Mouse (Mus musculus): ENCODE data around the gene Ric8a. TPM values are rescaled to one million over a fixed set of nuclear protein-coding genes. Genes with fewer than 3 reads are reported as not detected.

Gene Ric8a
- total RNA-seq (2021), result 10 to 100 TPM; 19.8 to 22.4 TPM

DNA sequence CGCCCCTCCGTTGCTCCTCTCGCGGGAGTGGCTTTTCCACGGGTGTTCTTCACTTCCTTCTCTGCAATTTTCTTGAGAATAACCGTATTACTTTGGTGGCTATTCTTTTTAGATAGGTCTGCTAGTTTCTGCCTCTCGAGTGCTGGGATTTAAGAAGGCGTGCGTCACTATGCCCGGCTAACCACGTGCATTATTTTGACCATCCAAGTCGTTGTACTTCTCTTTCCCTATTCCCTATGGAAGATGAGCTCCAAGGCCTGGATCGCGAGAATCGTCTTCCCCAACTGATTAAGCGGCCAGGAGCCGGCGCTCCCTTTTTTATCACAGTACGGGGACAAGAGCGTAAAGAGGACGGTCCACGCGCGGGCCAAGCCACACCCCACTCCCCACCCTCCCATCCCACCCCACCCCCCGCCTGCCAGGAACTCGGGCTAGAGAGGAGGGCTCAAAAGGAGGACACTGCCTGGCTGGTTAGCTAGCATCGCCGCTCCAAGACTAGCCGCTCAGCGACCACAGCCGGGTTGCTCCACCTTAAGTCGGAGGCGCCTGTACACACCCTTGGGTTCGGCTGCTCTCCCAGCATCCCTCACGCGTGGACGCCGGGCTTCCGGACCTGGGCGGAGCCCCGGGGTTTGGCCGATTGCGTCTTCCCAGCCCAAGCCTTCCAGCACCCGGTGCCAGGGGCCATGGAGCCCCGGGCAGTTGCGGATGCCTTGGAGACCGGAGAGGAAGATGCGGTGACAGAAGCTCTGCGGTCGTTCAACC is at the start of gene Ric8a:
Ric8a (plus strand) TSS at position 173 of the 765 bp plus-strand sequence.
- peak; percentile 90 to 94 for DNase-seq
- intact Hi-C loops (cut with DNase I), result loop anchor here (1.0 to 5.0 kb wide), 3 partner anchors 25 to 335 kb away; partner anchors contain the start of genes Hras, Lrrc56 and Sirt3

DNA sequence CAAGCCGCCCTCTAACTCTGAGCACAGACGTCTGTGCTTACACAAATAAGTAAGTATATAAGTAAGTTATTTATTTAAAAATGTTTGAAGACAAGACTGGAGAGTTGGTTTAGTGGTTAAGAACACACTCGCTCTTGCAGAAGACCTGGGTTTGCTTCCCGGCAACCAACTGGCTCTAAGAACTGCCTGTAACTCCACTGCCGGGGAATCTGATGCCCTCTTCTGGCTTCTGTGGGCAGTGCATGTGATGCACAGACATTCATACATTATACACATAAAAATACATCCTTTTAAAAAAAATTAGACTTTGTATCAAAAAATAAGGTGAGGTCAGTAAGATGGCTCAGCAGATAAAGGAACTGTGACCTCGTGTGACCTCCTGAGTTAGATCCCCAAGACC is 46.3 kb upstream of the Ric8a start:
- intact Hi-C loops (cut with DNase I), result no loop called here
- DNase-seq, result no peak

DNA sequence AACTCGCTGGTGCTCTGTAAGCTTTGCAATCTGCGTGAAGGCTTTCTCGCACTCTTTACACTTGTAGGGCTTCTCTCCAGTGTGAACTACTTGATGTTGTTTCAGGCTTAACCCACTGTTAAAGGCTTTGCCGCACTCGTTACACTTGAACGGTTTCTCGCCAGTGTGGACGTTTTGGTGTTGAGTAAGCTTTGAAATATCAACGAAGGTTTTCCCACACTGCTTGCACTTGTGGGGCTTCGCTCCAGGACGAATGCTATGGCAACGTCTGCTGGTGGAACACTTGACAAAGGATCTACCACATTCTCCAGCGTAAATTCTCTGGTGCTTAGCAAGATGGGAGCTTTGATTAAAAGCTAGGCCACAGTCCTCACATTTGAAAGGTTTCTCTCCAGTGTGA is 45.0 kb upstream of the Ric8a start:
- DNase-seq, result no peak
- intact Hi-C loops (cut with DNase I), result no loop called here

DNA sequence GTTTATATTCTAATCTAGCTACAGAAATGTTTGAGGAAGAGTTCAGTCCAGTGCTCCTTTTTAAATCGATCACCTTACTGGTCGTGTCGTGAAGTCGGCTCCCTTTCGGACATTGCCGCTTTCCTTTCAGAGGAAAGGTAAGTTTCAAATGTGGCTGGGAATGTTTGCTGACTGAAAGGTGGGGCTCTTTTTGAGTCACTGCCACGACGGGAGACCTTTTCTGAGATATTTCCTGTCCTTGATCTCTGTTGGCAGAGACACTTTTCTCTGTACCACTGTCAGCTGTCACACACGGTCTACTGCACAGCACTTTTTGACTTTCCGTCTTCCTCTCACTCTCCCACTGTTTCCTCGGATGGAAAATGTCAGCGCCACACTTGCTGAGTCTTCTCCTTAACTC is 43.9 kb upstream of the Ric8a start:
- DNase-seq, result no peak
- intact Hi-C loops (cut with DNase I), result no loop called here

DNA sequence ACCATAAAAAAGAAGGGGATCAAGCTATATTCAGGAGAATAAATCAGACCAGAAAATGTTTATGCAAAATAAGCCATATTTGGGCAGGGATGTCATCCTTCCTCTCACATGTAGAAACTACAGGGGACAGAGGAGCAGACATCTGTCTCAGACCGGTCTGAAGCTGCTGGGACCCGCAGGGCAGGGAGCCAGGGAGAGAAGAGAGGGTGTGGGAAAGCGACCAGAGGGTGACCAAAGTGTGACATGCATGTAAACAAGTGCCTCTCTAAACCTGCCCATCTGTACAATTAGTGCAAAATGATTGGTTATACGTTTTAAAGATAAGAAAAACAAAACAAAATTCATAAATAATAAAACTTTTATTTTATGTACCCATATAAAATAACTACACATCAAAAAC is 36.6 kb upstream of the Ric8a start:
- intact Hi-C loops (cut with DNase I), result no loop called here
- DNase-seq, result no peak

DNA sequence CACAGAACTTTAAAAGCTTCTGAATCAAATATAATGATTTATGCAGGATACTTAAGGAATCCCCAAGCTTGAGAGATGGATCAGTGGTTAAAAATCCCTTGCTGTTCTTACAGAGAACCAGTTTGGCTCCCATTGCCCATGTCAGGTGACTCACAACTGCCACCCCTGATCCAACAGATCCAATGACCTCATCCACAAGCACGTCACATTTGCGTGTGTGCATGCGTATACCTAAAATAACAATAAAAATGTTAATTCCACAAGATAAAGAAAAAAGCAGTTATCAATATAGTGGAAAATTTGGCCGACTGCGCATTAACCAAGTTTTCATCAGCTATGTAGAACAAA is 35.5 kb upstream of the Ric8a start:
- no peak for DNase-seq
- intact Hi-C loops (cut with DNase I), result no loop called here

DNA sequence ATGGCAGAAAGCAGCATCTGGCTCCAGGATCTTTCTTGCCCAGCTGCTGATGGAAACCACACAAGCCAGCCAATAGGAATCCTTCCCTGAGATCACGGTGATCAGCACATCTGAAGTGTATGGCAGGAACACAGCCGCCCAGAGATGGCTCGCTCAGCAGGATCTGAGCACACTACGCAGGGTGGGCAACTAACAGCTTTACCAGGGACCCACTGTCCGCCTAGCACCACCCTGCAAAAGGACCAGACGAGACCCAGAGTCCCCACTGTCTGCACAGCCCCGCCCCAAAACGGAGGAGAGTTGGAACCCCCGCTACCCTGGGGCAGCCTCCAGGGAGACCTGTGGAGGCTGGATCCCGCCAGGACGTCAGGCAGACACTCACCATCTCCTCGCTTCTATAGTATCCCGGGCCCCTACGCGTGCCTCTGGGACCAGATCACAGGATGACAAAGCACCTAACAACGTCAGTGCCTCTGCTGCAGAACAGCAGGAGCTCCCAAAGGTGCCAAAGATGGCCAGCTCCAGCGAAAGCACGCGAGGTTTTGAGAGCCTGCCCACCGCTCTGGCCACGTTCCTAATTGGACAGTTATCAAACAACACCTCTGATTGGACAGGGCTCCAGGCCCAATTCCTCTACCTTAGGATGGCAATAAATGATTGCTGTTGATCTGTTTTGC is 35.0 kb upstream of the Ric8a start, which contains the start of gene Zfp941:
Zfp941 (minus strand) TSS at position 526 of the 677 bp plus-strand sequence.
- intact Hi-C loops (cut with DNase I), result no loop called here
- DNase-seq, result no peak

DNA sequence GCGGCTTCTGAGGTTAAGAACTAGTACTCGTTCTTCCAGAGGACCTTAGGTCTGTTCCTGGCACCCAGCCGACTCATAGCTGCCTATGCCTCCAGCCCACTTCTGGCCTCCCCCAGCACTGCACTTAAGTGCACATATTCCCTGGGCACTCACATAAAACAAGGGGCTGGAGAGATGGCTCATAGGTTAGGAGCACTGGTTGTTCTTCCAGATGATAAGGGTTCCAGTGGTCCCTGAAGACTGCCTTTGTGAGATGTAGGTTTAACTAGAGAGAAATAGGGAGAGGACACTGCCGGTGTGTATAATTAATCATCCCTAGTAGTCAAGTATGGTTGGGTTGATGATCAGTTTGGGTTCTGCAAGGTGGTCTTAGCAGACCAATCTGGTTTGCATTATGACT is 34.0 kb upstream of the Ric8a start:
- intact Hi-C loops (cut with DNase I), result no loop called here
- DNase-seq, result no peak

DNA sequence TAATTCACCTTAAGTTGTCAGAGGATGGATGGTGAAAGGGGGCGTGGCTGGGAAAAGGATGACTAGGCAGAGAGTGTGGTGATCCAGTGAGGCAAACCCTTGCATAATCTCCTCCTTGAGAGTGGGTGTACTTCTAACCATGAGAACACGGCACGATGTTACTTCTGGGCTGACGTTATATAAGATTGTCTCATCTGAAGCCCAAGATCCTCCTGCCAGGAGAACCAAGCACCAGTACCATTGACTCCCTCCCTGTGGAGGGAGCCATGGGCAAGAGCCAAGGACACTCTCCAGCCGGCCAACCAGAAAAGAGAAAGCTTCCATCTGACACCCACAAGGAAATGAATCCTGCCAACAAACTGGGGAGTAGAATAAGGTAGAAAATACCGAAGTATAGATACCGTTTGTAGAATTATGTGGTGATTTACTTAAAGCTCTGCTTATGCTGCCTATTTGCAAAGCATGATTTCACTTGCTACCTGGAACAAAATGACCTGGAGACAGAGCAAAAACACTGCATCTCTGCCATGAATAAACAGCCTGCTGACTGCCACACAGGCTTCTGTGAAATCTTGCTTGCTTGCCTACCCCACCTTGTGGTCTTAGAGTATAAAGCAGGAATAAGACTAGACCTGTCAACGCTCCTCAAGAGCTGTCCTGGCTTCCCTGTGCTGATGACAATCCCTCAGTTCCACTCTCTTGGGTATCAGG is 28.4 kb upstream of the Ric8a start:
- no peak for DNase-seq
- intact Hi-C loops (cut with DNase I), result no loop called here

DNA sequence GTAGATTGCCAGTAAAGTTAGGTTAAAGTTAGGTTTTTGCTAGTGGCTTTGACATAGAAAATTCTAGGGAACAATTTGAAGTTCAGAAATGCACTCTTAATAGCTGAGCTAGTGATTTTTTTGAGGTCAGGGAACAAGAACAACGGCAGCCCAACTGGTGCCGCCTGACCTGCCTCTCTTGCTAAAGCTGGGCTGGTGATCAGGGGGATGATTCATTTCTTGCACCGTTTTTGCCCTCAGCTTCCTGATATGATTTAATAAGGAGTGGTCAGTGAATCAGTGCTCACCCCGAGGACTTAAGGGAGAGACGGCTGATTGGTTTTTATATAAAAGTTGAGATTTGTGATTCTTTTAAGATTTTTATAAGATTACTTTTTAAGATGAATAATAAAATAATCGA is 25.3 kb upstream of the Ric8a start:
- DNase-seq, result no peak
- intact Hi-C loops (cut with DNase I), result loop anchor here (10.0 kb wide), 1 partner anchor 757 kb away; no protein-coding TSS in a partner anchor

DNA sequence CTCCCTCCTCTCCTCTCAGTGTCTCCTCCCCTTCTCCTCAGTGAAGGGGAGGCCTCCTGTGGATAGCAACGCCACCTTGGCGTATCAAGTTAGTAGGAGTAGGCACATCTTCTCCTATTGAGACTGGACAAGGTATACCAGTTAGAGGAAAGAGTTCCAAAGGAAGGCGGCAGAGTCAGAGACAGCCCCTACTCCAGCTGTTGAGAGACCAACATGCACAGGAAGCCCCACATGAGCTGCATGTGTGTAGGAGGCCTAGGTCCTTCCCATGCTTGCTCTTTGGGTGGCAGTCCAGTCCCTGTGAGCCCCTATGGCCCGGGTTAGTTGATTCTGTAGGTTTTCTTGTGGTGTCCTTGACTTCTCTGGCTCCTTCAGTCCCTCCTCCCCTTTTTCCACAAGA is 23.4 kb upstream of the Ric8a start:
- DNase-seq, result no peak
- intact Hi-C loops (cut with DNase I), result loop anchor here (10.0 kb wide), 1 partner anchor 759 kb away; no protein-coding TSS in a partner anchor

DNA sequence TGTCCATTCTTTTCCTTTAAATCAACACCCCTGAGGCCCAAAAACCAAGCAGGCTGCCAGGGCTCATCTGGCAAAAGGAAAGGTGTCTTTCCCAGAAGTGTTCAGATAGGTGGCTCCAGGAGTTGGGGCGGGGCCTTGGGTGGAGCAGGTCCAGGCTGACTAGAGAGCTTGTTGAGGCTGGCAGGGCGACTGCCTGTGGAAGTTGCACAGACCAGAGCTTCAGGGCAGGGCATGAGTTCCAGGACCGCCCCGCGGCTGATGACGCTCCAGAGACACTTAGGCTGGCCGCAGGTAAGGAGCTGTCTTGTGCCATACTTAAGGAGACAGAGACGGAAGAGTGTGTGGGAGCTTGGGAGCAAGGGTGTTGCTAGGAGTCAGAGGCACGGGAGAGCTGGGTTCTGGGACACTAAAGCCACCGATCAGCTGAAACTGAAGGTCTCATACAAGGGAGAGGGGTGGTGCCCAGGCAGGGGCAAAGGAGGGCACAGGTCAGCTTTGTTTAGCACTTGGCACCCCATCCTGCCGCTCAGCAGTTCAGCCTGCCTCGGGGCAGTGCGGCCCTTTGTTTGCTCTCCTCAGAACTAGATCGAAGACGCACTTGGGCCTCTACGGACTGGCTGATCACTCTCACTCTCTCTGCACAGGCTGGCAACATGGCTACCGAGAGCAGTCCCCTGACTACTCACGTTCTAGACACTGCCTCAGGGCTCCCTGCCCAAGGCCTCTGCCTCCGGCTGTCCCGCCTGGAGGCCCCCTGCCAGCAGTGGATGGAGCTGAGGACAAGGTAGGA is 21.6 kb upstream of the Ric8a start, which contains the start of gene Urah:
Urah (plus strand) TSS at position 51 of the 790 bp plus-strand sequence.
- DNase-seq, result no peak
- intact Hi-C loops (cut with DNase I), result loop anchor here (10.0 kb wide), 1 partner anchor 760 kb away; no protein-coding TSS in a partner anchor

DNA sequence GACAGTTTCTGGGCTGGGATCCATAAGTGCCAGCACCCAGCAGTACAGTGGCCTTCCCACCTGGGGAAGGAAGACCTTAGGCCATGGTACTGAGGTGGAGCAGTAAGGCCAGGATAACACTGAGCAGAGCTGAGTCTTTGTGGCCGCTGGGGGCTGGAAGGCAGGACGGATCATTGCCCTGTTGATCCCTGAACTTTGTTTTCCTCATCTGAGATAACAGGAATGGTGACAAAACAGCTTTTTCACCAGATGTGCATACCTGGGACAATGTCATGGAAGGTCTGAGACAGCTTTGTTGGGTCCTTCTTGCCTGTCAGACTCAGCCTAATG is 21.0 kb upstream of the Ric8a start:
- intact Hi-C loops (cut with DNase I), result loop anchor here (10.0 kb wide), 1 partner anchor 761 kb away; no protein-coding TSS in a partner anchor
- no peak for DNase-seq

DNA sequence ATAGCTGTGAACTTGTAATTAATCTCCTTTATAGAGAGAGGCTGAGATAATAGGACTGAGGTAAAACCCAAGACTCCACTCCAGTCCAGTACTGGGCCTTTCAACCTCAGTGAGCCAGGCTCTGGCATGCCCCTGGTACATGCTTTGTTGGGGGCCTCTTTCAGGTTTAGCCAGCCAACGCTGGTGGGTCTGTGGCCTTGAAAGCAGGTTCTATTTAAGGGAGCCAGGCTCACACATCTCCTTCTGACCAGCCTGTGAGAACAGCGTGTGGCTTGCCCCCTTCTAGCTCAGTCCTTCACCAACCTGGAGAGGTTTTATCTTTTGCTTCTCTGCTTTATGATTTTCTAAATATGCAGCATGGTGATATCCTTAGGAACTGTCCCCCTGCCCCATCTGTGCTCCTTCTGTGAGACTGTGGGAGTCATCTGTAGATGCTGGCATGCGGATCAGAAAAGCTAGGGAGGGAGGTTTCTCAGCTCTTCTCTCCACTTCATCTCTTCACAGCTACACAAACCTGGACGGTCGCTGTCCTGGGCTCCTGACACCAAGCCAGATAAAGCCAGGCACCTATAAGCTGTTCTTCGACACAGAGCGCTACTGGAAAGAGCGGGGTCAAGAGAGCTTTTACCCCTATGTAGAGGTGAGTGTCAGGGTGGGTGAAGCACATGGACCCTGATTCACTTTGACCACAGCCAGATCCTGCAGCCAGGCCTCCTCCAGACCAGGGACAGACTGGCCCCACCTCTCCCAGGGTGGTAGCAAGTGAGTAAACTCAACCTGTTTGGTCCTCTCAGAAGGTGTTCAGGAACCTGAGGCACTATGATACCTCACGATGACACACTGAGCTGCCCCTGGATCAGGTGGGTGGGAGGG is 20.3 kb upstream of the Ric8a start:
- no peak for DNase-seq
- intact Hi-C loops (cut with DNase I), result loop anchor here (10.0 kb wide), 1 partner anchor 762 kb away; no protein-coding TSS in a partner anchor

DNA sequence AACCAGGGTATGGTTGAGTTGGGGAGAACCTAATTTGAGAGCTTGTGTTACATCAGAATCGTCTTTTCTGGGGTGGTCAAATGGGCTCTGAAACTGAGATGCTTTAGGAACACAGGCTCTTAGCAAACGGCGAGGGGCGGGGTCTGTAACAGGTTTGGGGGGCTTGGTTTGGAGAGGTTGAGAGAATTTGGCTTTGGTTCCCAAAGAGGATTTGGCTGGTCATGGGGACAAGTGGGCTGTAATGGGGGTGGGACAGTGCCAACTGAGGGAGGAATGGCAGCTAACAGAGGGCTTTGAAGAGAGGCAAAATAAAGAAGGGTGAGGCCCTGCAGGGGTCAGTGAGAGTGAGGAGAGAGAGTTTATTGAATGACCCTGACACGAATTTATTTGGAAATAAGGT is 17.2 kb upstream of the Ric8a start:
- no peak for DNase-seq
- intact Hi-C loops (cut with DNase I), result loop anchor here (10.0 kb wide), 1 partner anchor 765 kb away; no protein-coding TSS in a partner anchor

DNA sequence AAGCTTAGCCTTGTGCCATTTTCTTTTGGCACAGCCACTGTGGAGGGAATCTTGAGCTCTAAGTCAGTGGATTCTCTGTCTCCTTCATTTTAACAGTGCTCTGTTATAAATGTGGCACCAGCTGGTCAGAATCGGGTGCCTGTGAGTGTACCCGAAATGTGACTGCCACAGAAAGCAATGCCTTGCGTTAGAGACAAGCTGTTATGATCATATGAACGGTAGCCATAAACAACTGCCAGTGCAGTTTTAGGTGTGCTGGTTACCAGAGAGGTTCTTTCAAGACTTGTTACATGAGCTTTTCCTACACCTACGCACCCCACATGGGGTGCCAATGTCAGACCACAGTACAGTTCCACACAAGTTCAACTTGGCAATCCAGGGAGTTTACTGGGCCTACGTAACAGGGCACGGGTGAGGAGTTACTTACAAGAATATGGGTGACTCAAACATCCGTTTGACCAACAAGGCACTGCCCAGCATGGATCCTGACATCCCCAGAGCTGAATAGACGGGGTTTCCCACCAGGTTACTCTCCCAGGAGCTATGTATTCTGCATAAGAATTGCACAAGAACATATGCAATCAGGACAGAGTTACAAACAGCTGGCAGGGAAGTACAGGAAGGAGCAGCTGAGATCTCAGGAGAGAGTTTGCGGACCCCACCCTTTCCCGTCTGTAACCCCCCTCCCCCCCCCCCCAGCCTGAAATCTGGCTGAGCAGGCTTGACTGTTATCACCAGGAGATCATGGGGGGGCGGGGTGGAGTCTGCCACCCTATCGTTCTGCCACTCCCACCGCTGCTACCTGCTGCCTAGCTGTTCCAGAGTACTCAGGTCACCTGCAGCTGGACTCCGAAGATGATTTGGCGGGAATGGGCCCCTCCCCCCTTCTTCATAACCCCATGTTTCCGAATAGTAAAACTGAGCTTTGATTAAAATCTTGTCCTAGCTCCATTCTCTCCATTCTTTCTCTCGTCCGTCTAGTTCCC is 15.7 kb upstream of the Ric8a start:
- DNase-seq, result no peak
- intact Hi-C loops (cut with DNase I), result no loop called here

DNA sequence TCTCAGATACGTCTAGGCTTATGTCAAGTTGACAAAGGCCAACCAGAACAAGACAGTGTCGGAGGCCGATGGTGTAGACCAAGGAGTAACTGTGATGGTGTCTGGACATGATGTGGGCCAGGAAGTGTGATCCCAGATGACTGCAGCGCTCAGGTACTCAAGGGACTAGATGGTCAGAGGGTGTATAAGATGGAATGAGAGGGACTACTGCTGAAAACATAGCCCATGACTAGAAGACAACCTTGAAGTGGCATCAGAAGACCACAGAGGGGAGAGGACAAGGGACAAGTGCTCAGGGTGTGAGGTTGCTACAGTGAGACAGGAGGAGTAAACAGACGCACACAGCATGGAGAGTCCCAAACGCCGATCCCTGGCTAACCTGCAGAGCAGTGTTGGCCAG is 13.0 kb upstream of the Ric8a start:
- DNase-seq, result no peak
- intact Hi-C loops (cut with DNase I), result loop anchor here (1.0 to 2.0 kb wide), 2 partner anchors 59 to 227 kb away; no protein-coding TSS in a partner anchor

Measured in heart, postnatal 36 days (tissue).